Mouse (Mus musculus): Measurements from ENCODE around the gene Nsg2. TPM values are rescaled to one million over a fixed set of nuclear protein-coding genes. Genes with fewer than 3 reads are reported as not detected.

The Nsg2 gene
- polyA plus RNA-seq, 1 experiment from 2014 or later, result 2.8 TPM

- no peak overlapping the region for H3K4me2 ChIP-seq
- 68% methylated on average over 4 of the region's 4 CpGs for WGBS
Observed at GRCm38 (mm10) chr11:32018201-32018600, 17.9 kb downstream of the Nsg2 start.

GRCm38 (mm10) chr11:32020031-32020965, 20.0 kb downstream of the Nsg2 start:
- no peak for ATAC-seq (ENCODE audit: borderline replicate concordance, extremely low read depth, low FRiP score, low TSS enrichment)
- H3K4me3 ChIP-seq, result no peak overlapping the region
- H3K4me2 ChIP-seq, result no peak overlapping the region
- no peaks in the 10 kb centered on the region for H3K9me3 ChIP-seq
- H3K4me1 ChIP-seq, result peaks cover 4% of the 10 kb centered on the region; the same call in 1 of the 2 replicates
- H3K36me3 ChIP-seq, result no peaks in the 10 kb centered on the region
- no peak overlapping the region for H3K9ac ChIP-seq
- 34% methylated on average over 8 of the region's 8 CpGs for WGBS
- no peaks in the 10 kb centered on the region for H3K27me3 ChIP-seq
- no peak overlapping the region for H3K27ac ChIP-seq

More at GRCm38 (mm10) chr11:32018201-32018600, 17.9 kb downstream of the Nsg2 start:
- H3K9me3 ChIP-seq, result no peaks in the 10 kb centered on the region
- ATAC-seq (ENCODE audit: borderline replicate concordance, extremely low read depth, low FRiP score, low TSS enrichment), result no peak
- H3K4me1 ChIP-seq, result peaks cover 4% of the 10 kb centered on the region; the same call in 1 of the 2 replicates
- no peak overlapping the region for H3K27ac ChIP-seq
- no peaks in the 10 kb centered on the region for H3K36me3 ChIP-seq
- no peak overlapping the region for H3K9ac ChIP-seq
- no peaks in the 10 kb centered on the region for H3K27me3 ChIP-seq
- no peak overlapping the region for H3K4me3 ChIP-seq

GRCm38 (mm10) chr11:32026634-32027033, 26.4 kb downstream of the Nsg2 start:
- Histone ChIP-seq H3K4me3 (no peak overlapping the region), H3K9ac (no peak overlapping the region), H3K4me2 (no peak overlapping the region), H3K4me1 (0 out of 2 replicates have a peak, but pooled peaks cover 4% of the 10 kb centered on the region), H3K27ac (no peak overlapping the region), H3K9me3 (no peaks in the 10 kb centered on the region), H3K36me3 (no peaks in the 10 kb centered on the region), H3K27me3 (no peaks in the 10 kb centered on the region)
- WGBS, result 49% methylated on average over 5 of the region's 5 CpGs
- no peak for ATAC-seq (ENCODE audit: borderline replicate concordance, extremely low read depth, low FRiP score, low TSS enrichment)

GRCm38 (mm10) chr11:32027474-32028342, 27.4 kb downstream of the Nsg2 start:
- H3K4me3 ChIP-seq, result no peak overlapping the region
- 54% methylated on average over 7 of the region's 7 CpGs for WGBS

GRCm38 (mm10) chr11:32028605-32029004, 28.3 kb downstream of the Nsg2 start:
- ATAC-seq (ENCODE audit: borderline replicate concordance, extremely low read depth, low FRiP score, low TSS enrichment), result no peak
- Histone ChIP-seq H3K4me1 (0 out of 2 replicates have a peak, but pooled peaks cover 4% of the 10 kb centered on the region), H3K9me3 (no peaks in the 10 kb centered on the region), H3K27me3 (no peaks in the 10 kb centered on the region), H3K4me3 (no peak overlapping the region), H3K27ac (no peak overlapping the region), H3K36me3 (no peaks in the 10 kb centered on the region), H3K9ac (no peak overlapping the region), H3K4me2 (no peak overlapping the region)
- 73% methylated on average over 3 of the region's 3 CpGs for WGBS

More at GRCm38 (mm10) chr11:32027474-32028342, 27.4 kb downstream of the Nsg2 start:
- ATAC-seq (ENCODE audit: borderline replicate concordance, extremely low read depth, low FRiP score, low TSS enrichment), result no peak
- Histone ChIP-seq H3K36me3 (no peaks in the 10 kb centered on the region), H3K9ac (no peak overlapping the region), H3K4me1 (0 out of 2 replicates have a peak, but pooled peaks cover 4% of the 10 kb centered on the region), H3K4me2 (no peak overlapping the region), H3K27me3 (no peaks in the 10 kb centered on the region), H3K9me3 (no peaks in the 10 kb centered on the region), H3K27ac (no peak overlapping the region)

GRCm38 (mm10) chr11:32029356-32029755, 29.1 kb downstream of the Nsg2 start:
- H3K4me1 ChIP-seq, result 0 out of 2 replicates have a peak, but pooled peaks cover 4% of the 10 kb centered on the region
- ATAC-seq (ENCODE audit: borderline replicate concordance, extremely low read depth, low FRiP score, low TSS enrichment), result no peak
- no peaks in the 10 kb centered on the region for H3K9me3 ChIP-seq
- no peak overlapping the region for H3K27ac ChIP-seq
- H3K4me3 ChIP-seq, result no peak overlapping the region
- H3K4me2 ChIP-seq, result no peak overlapping the region
- WGBS, result 86% methylated on average over 5 of the region's 5 CpGs
- H3K9ac ChIP-seq, result no peak overlapping the region
- no peaks in the 10 kb centered on the region for H3K27me3 ChIP-seq
- no peaks in the 10 kb centered on the region for H3K36me3 ChIP-seq

- H3K27me3 ChIP-seq, result no peaks in the 10 kb centered on the region
- WGBS, result 57% methylated on average over 4 of the region's 4 CpGs
- ATAC-seq (ENCODE audit: borderline replicate concordance, extremely low read depth, low FRiP score, low TSS enrichment), result no peak
- H3K4me3 ChIP-seq, result no peak overlapping the region
- no peak overlapping the region for H3K4me2 ChIP-seq
- H3K4me1 ChIP-seq, result 0 out of 2 replicates have a peak, but pooled peaks cover 4% of the 10 kb centered on the region
- H3K9me3 ChIP-seq, result no peaks in the 10 kb centered on the region
- no peak overlapping the region for H3K27ac ChIP-seq
- H3K36me3 ChIP-seq, result no peaks in the 10 kb centered on the region
- no peak overlapping the region for H3K9ac ChIP-seq
Observed at GRCm38 (mm10) chr11:32031396-32031795, 31.1 kb downstream of the Nsg2 start.

GRCm38 (mm10) chr11:32032053-32032452, 31.8 kb downstream of the Nsg2 start:
- peak; percentile 8; the same call in 1 of the 2 replicates for ATAC-seq (ENCODE audit: borderline replicate concordance, extremely low read depth, low FRiP score, low TSS enrichment)
- 0 out of 2 replicates have a peak, but pooled peaks cover 4% of the 10 kb centered on the region for H3K4me1 ChIP-seq
- no peak overlapping the region for H3K4me2 ChIP-seq
- H3K36me3 ChIP-seq, result no peaks in the 10 kb centered on the region
- H3K4me3 ChIP-seq, result no peak overlapping the region
- WGBS, result 37% methylated on average over 9 of the region's 9 CpGs
- H3K27me3 ChIP-seq, result no peaks in the 10 kb centered on the region
- H3K9ac ChIP-seq, result no peak overlapping the region
- no peaks in the 10 kb centered on the region for H3K9me3 ChIP-seq
- H3K27ac ChIP-seq, result no peak overlapping the region

- no peak for ATAC-seq (ENCODE audit: borderline replicate concordance, extremely low read depth, low FRiP score, low TSS enrichment)
- no peak overlapping the region for H3K9ac ChIP-seq
- H3K4me1 ChIP-seq, result no peaks in the 10 kb centered on the region
- 67% methylated on average over 5 of the region's 5 CpGs for WGBS
- H3K4me2 ChIP-seq, result no peak overlapping the region
- H3K9me3 ChIP-seq, result no peaks in the 10 kb centered on the region
- no peak overlapping the region for H3K27ac ChIP-seq
- H3K27me3 ChIP-seq, result no peaks in the 10 kb centered on the region
- H3K36me3 ChIP-seq, result no peaks in the 10 kb centered on the region
- H3K4me3 ChIP-seq, result no peak overlapping the region
Observed at GRCm38 (mm10) chr11:32035831-32036230, 35.6 kb downstream of the Nsg2 start.

- Histone ChIP-seq H3K36me3 (no peaks in the 10 kb centered on the region), H3K9ac (no peak overlapping the region), H3K4me2 (no peak overlapping the region), H3K27me3 (no peaks in the 10 kb centered on the region), H3K4me3 (no peak overlapping the region), H3K9me3 (no peaks in the 10 kb centered on the region), H3K27ac (no peak overlapping the region), H3K4me1 (no peaks in the 10 kb centered on the region)
- 58% methylated on average over 4 of the region's 4 CpGs for WGBS
- no peak for ATAC-seq (ENCODE audit: borderline replicate concordance, extremely low read depth, low FRiP score, low TSS enrichment)
Observed at GRCm38 (mm10) chr11:32039656-32040055, 39.4 kb downstream of the Nsg2 start.

GRCm38 (mm10) chr11:32057389-32057788, 57.1 kb downstream of the Nsg2 start:
- Histone ChIP-seq H3K9ac (no peak overlapping the region), H3K27ac (no peak overlapping the region), H3K27me3 (no peaks in the 10 kb centered on the region), H3K36me3 (no peaks in the 10 kb centered on the region), H3K9me3 (no peaks in the 10 kb centered on the region), H3K4me2 (no peak overlapping the region), H3K4me1 (no peaks in the 10 kb centered on the region), H3K4me3 (no peak overlapping the region)
- no peak for ATAC-seq (ENCODE audit: borderline replicate concordance, extremely low read depth, low FRiP score, low TSS enrichment)
- WGBS, result 84% methylated on average over 11 of the region's 11 CpGs
